Mouse (Mus musculus): Measurements from ENCODE around the gene Tnfsf15. TPM values are rescaled to one million over a fixed set of nuclear protein-coding genes. Genes with fewer than 3 reads are reported as not detected.

Tnfsf15 gene
- polyA plus RNA-seq, 1 experiment from 2014 or later: not detected

- Histone ChIP-seq H3K27ac (replicated peaks) (no peak overlapping the region), H3K9me3 (no peaks in the 10 kb centered on the region), H3K4me1 (peaks cover 26% of the 10 kb centered on the region), H3K27me3 (replicated peaks; ENCODE audit: low read depth, poor library complexity, severe bottlenecking) (no peaks in the 10 kb centered on the region), H3K4me3 (no peak overlapping the region), H3K36me3 (replicated peaks) (no peaks in the 10 kb centered on the region)
- no peak for DNase-seq (ENCODE audit: low spot score)
- 57% methylated on average over 7 of the region's 7 CpGs for WGBS
Observed at GRCm38 (mm10) chr4:63739524-63739923, 5.4 kb downstream of the Tnfsf15 start.

- no peak overlapping the region for H3K4me3 ChIP-seq
- H3K27me3 ChIP-seq (replicated peaks; ENCODE audit: low read depth, poor library complexity, severe bottlenecking): no peaks in the 10 kb centered on the region
- H3K27ac ChIP-seq (replicated peaks): no peak overlapping the region
- WGBS: 82% methylated on average over 9 of the region's 9 CpGs
- H3K36me3 ChIP-seq (replicated peaks): no peaks in the 10 kb centered on the region
- H3K9me3 ChIP-seq: no peaks in the 10 kb centered on the region
- no peak for DNase-seq (ENCODE audit: low spot score)
- peaks cover 21% of the 10 kb centered on the region for H3K4me1 ChIP-seq
Observed at GRCm38 (mm10) chr4:63738364-63738997, 6.4 kb downstream of the Tnfsf15 start.

- Histone ChIP-seq H3K4me1 (no peaks in the 10 kb centered on the region), H3K36me3 (replicated peaks) (no peaks in the 10 kb centered on the region), H3K27me3 (replicated peaks; ENCODE audit: low read depth, poor library complexity, severe bottlenecking) (no peaks in the 10 kb centered on the region), H3K9me3 (no peaks in the 10 kb centered on the region), H3K4me3 (no peak overlapping the region), H3K27ac (replicated peaks) (no peak overlapping the region)
- no peak for DNase-seq (ENCODE audit: low spot score)
- 82% methylated on average over 2 of the region's 2 CpGs for WGBS
Observed at GRCm38 (mm10) chr4:63731299-63731698, 13.6 kb downstream of the Tnfsf15 start.

- WGBS: 57% methylated on average over 4 of the region's 4 CpGs
- DNase-seq (ENCODE audit: low spot score): no peak
- H3K9me3 ChIP-seq: no peaks in the 10 kb centered on the region
- no peak overlapping the region for H3K27ac ChIP-seq (replicated peaks)
- no peaks in the 10 kb centered on the region for H3K27me3 ChIP-seq (replicated peaks; ENCODE audit: low read depth, poor library complexity, severe bottlenecking)
- H3K4me3 ChIP-seq: no peak overlapping the region
- H3K4me1 ChIP-seq: no peaks in the 10 kb centered on the region
- no peaks in the 10 kb centered on the region for H3K36me3 ChIP-seq (replicated peaks)
Observed at GRCm38 (mm10) chr4:63726727-63727126, 18.2 kb downstream of the Tnfsf15 start.

- H3K4me3 ChIP-seq: no peak overlapping the region
- 78% methylated on average over 5 of the region's 5 CpGs for WGBS
- H3K9me3 ChIP-seq: no peaks in the 10 kb centered on the region
- no peak overlapping the region for H3K27ac ChIP-seq (replicated peaks)
- H3K4me1 ChIP-seq: no peaks in the 10 kb centered on the region
- no peaks in the 10 kb centered on the region for H3K36me3 ChIP-seq (replicated peaks)
- no peak for DNase-seq (ENCODE audit: low spot score)
- no peaks in the 10 kb centered on the region for H3K27me3 ChIP-seq (replicated peaks; ENCODE audit: low read depth, poor library complexity, severe bottlenecking)
Observed at GRCm38 (mm10) chr4:63725981-63726380, 18.9 kb downstream of the Tnfsf15 start.

GRCm38 (mm10) chr4:63717922-63718643 lies 26.8 kb downstream of the Tnfsf15 start:
- H3K27ac ChIP-seq (replicated peaks): no peak overlapping the region
- no peaks in the 10 kb centered on the region for H3K36me3 ChIP-seq (replicated peaks)
- no peak overlapping the region for H3K4me3 ChIP-seq
- no peaks in the 10 kb centered on the region for H3K4me1 ChIP-seq
- 77% methylated on average over 8 of the region's 8 CpGs for WGBS
- H3K9me3 ChIP-seq: no peaks in the 10 kb centered on the region
- no peak for DNase-seq (ENCODE audit: low spot score)
- H3K27me3 ChIP-seq (replicated peaks; ENCODE audit: low read depth, poor library complexity, severe bottlenecking): no peaks in the 10 kb centered on the region

- no peak for DNase-seq (ENCODE audit: low spot score)
- no peaks in the 10 kb centered on the region for H3K9me3 ChIP-seq
- H3K27ac ChIP-seq (replicated peaks): no peak overlapping the region
- 90% methylated on average over 5 of the region's 5 CpGs for WGBS
- no peaks in the 10 kb centered on the region for H3K27me3 ChIP-seq (replicated peaks; ENCODE audit: low read depth, poor library complexity, severe bottlenecking)
- 0 out of 2 replicates have a peak, but pooled peaks cover 4% of the 10 kb centered on the region for H3K4me1 ChIP-seq
- H3K36me3 ChIP-seq (replicated peaks): no peaks in the 10 kb centered on the region
- H3K4me3 ChIP-seq: no peak overlapping the region
Observed at GRCm38 (mm10) chr4:63711886-63712285, 33.0 kb downstream of the Tnfsf15 start.

- 66% methylated on average over 8 of the region's 8 CpGs for WGBS
- Histone ChIP-seq H3K36me3 (replicated peaks) (no peaks in the 10 kb centered on the region), H3K27ac (replicated peaks) (no peak overlapping the region), H3K4me3 (no peak overlapping the region), H3K4me1 (0 out of 2 replicates have a peak, but pooled peaks cover 4% of the 10 kb centered on the region), H3K27me3 (replicated peaks; ENCODE audit: low read depth, poor library complexity, severe bottlenecking) (no peaks in the 10 kb centered on the region), H3K9me3 (no peaks in the 10 kb centered on the region)
- DNase-seq (ENCODE audit: low spot score): no peak
Observed at GRCm38 (mm10) chr4:63710431-63711220, 34.3 kb downstream of the Tnfsf15 start.

- DNase-seq (ENCODE audit: low spot score): no peak
- H3K27ac ChIP-seq (replicated peaks): no peak overlapping the region
- 0 out of 2 replicates have a peak, but pooled peaks cover 4% of the 10 kb centered on the region for H3K4me1 ChIP-seq
- no peaks in the 10 kb centered on the region for H3K36me3 ChIP-seq (replicated peaks)
- H3K27me3 ChIP-seq (replicated peaks; ENCODE audit: low read depth, poor library complexity, severe bottlenecking): no peaks in the 10 kb centered on the region
- 84% methylated on average over 1 of the region's 1 CpGs for WGBS
- H3K4me3 ChIP-seq: no peak overlapping the region
- no peaks in the 10 kb centered on the region for H3K9me3 ChIP-seq
Observed at GRCm38 (mm10) chr4:63706279-63706971, 38.5 kb downstream of the Tnfsf15 start.

- no peak overlapping the region for H3K4me3 ChIP-seq
- 87% methylated on average over 5 of the region's 5 CpGs for WGBS
- H3K36me3 ChIP-seq (replicated peaks): no peaks in the 10 kb centered on the region
- H3K27ac ChIP-seq (replicated peaks): no peak overlapping the region
- H3K27me3 ChIP-seq (replicated peaks; ENCODE audit: low read depth, poor library complexity, severe bottlenecking): no peaks in the 10 kb centered on the region
- H3K9me3 ChIP-seq: no peaks in the 10 kb centered on the region
- DNase-seq (ENCODE audit: low spot score): no peak
- H3K4me1 ChIP-seq: no peaks in the 10 kb centered on the region
Observed at GRCm38 (mm10) chr4:63704232-63704631, 40.7 kb downstream of the Tnfsf15 start.

GRCm38 (mm10) chr4:63703686-63704085 lies 41.2 kb downstream of the Tnfsf15 start:
- Histone ChIP-seq H3K27ac (replicated peaks) (no peak overlapping the region), H3K4me1 (no peaks in the 10 kb centered on the region), H3K36me3 (replicated peaks) (no peaks in the 10 kb centered on the region), H3K27me3 (replicated peaks; ENCODE audit: low read depth, poor library complexity, severe bottlenecking) (no peaks in the 10 kb centered on the region), H3K9me3 (no peaks in the 10 kb centered on the region), H3K4me3 (no peak overlapping the region)
- DNase-seq (ENCODE audit: low spot score): no peak
- WGBS: 92% methylated on average over 2 of the region's 2 CpGs

GRCm38 (mm10) chr4:63702006-63702704 lies 42.8 kb downstream of the Tnfsf15 start:
- H3K4me1 ChIP-seq: no peaks in the 10 kb centered on the region
- no peaks in the 10 kb centered on the region for H3K9me3 ChIP-seq
- no peaks in the 10 kb centered on the region for H3K27me3 ChIP-seq (replicated peaks; ENCODE audit: low read depth, poor library complexity, severe bottlenecking)
- H3K36me3 ChIP-seq (replicated peaks): no peaks in the 10 kb centered on the region
- WGBS: 94% methylated on average over 4 of the region's 4 CpGs
- H3K4me3 ChIP-seq: no peak overlapping the region
- no peak for DNase-seq (ENCODE audit: low spot score)
- no peak overlapping the region for H3K27ac ChIP-seq (replicated peaks)
